Mouse (Mus musculus) right cerebral cortex, postnatal 36 days (tissue): ENCODE data around the gene Ms4a6c.
A peak's percentile ranks its signal among the peaks of the same experiment; 100 is the strongest.
"Not testable (repeated sequence)": the region's sequence is repeated elsewhere in the genome, so short reads cannot be mapped to it uniquely, and the experiment has no call there.

ENCODE experiments used
- DNase-seq, 2 experiments: peaks; one replicate each; pipeline ENCODE4 v3.0.0; 2022; ENCODE audit warnings: low spot score in 2 of 2, mixed read lengths in 1 of 2

Gene Ms4a6c

DNA sequence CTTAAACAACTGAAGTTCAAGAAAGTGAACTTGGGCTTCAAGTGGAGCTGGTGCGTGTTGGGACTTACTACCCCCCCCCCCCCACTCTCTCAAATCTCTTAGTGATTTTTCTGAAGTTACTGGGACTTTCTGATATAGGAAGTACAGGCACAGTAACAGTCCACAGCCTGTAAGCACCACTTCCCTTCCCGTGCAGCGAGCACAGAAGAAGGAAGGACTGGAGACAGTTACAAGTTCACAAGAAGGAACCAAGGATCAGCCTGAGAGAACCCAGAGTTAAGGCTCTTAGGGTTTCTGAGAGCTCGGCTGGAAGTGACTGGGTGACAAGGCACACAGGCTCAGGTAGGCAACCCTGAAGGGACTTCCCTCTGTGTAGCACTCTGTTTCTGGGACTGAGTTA, at the start of gene Ms4a6c:
Ms4a6c (plus strand) TSS at position 152 of the 400 bp plus-strand sequence.
- not testable (repeated sequence) for DNase-seq

DNA sequence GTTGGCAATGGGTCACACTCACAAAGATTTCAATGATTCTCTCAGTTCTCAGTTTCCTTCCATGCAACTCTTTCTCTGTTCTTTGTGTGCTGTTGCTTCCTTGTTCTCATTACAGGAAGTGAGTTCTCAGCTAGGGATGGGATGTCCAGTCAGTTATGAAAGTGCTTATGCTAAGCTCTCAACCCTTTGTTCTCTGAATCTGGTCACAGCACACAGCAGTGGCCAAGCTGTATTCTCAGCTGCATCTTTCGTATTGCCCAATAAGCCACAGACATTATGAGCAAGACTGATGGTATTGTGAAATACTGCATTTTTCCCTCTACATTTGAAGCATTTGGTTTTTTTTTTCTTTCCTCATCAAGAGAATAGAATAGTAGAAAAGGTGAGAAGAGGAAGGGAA, 38.0 kb upstream of the Ms4a6c start:
- not testable (repeated sequence) for DNase-seq

DNA sequence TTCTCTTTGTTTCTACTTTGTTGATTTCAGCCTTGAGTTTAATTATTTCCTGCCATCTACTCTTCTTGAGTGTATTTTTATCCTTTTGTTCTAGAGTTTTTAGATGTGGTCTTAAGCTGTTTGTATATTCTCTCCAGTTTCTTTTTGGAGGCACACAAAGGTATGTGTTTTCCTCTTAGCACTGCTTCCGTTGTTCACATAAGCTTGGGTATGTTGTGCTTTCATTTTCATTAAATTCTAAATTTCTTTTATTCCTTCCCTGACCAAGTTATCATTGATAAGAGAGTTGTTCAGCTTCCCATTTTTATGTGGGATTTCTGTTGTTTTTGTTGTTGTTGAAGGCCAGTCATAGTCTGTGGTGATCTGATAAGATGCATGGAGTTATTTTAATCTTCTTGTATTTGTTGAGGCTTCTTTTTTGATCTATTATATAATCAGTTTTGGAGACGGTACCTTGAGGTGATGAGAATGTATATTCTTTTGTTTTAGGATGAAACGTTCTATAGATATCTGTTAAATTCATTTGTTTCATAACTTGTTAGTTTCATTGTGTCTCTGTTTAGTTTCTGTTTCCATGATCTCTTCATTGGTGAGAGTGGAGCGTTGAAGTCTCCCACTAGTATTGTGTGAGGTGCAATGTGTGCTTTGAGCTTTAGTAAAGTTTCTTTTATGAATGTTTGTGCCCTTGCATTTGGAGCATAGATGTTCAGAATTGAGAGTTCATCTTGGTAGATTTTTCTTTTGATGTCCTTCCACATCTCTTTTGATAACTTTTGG, 33.9 kb upstream of the Ms4a6c start:
- no peak for DNase-seq

DNA sequence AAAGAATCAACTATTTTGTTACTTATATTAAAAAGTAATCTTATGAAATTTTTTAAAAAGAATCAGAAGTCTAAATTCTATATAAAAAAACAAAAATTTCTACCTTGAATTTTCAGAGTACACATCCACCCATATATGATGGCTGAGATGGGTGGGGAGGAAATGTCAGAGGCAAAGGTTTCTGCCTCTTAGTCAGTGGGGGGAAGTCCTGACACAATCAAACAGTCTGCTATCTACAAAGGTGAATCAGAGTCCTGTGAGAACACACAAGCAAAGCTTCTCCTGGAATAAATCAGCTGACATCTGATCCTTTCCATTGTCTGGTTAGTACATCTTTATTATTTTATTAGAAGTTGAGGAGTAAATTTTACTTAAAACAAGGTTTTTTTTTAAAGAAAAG, 25.8 kb upstream of the Ms4a6c start, which contains the start of gene Ms4a4b:
Ms4a4b (plus strand) TSS at position 216 of the 400 bp plus-strand sequence.
- DNase-seq, result no peak

DNA sequence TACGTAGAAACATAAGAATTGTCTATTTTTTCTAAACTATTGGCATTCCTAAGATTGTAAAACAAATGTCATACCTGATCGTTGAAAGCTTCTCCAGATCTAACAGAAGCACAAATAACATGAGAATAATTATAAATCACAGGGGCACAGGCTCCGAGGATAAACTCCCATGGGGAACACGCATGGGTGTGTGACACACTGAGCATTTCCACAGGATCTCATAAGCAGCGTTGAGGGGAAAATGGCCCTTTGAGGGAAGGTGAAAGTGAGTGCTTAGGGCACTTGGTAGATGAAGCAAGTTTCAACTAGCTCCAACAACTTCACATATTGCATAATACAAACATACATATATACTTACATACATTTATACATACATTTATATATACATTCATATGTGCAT, 25.2 kb upstream of the Ms4a6c start:
- DNase-seq, result no peak

DNA sequence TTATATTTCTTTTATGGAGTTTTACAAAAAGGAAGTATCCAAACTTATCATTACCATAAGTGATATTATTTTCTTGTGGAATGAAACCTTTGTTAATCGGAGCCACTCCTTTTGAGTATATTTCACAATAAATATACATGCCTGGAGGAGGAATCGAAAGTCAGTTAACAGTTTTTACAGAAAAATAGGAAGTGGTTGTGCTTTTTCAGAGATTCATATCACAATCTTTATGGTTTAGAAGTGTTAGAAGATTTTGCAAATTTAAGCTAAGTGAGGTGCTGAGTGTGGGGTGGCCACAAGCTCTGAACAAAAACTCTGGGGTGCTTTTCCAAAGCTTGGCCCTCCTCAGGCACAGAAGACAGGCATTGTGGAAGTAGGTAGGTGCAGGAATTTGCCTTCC, 21.9 kb upstream of the Ms4a6c start:
- DNase-seq, result no peak

DNA sequence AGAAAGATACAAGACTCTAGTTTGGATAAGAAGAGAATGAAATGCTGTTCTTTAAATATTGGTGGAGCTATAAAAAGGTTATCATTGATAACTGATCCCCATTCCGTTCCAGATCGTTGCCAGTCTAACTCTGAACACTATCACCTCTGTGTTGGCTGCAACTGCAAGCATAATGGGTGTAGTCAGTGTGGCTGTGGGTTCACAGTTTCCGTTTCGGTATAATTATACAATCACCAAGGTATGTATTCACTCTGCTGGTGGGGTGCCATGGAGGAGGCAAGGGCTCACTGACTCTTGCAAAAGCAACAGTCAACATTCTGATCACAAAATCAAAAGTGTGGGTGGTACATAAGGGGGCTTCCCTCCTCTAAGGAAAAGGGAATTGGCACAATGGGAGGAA, 10.1 kb upstream of the Ms4a6c start:
- not testable (repeated sequence) for DNase-seq

DNA sequence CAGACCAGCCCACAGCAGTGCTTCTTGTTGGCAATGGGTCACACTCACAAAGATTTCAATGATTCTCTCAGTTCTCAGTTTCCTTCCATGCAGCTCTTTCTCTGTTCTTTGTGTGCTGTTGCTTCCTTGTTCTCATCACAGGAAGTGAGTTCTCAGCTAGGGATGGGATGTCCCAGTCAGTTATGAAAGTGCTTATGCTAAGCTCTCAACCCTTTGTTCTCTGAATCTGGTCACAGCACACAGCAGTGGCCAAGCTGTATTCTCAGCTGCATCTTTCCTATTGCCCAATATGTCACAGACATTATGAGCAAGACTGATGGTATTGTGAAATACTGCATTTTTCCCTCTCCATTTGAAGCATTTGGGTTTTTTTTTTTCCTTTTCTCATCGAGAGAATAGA, 4.4 kb upstream of the Ms4a6c start:
- DNase-seq, result not testable (repeated sequence)

DNA sequence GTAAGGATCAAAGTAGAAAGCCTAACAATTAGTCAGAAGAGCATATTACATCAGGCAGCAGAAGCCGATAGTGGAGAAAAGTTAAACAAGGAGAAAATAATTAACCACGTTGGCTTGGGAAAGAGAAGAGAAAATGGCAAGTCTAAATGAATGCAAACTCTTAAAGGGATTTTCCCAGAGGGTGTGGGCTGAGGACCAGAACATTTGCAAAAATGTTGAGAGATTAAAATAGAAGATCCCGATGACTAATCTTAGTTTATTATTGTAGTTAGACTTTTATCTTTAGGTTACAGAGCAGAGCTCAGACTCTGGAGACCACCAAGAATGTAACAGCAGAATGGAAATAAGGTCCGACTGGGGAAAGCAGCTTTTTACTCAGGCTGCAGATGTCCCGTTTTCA, 2.7 kb upstream of the Ms4a6c start:
- DNase-seq, result no peak

DNA sequence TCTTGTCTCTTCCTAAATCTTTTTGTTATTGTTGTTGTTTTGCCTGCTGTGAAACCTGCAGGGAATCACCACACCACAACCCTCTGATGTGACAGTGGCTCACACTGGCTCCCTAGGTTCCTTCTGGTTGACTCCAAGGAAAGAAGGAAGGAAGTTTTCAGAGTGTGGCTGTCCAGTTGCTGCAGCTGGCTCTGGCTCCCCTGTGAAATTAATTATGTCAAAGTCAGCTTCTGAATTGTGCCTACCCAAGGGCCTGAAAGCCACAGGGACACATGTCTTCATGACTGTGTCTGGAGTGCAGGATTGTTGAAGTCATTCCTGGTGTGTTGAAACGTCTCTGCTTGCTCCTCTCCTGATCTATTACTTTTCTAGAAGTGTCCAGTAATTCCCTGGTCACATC, 805 bp upstream of the Ms4a6c start:
- not testable (repeated sequence) for DNase-seq

DNA sequence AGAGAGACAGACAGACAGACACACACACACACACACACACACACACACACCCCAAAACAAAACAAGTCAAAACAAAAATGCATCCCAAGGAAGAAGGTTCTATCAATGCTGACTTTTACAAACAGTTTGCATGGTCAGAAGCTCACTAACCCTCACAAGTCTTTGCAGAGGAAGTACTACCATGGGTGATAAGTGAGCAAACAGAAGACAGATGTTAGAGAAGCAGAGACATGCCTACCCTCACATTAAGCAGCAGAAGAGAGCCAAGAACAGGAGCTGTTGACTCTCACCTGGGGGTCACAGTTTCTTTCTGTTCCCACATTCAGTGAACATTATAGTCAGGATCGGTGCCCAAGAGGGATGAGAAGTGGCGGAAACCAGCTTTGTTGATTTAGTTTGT, 10.5 kb downstream of the Ms4a6c start:
- DNase-seq, result no peak

DNA sequence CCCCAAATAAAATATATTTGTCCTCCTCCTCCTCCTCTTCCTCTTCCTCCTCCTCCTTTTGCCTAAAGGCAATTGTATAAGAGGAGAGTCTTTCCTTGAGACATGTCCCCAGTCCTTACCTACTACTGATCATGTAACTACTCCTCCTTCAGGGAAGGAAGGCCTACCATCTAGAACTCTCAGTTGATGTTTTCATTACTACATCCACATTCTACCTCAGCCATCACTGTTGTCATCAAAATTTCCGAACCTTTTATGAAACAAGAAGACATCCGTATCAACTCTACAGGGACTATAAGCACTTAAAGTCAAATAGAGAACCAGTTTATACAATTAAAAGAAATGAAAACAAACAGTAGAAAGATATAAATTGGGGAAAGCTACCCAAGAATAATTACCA, 13.5 kb downstream of the Ms4a6c start:
- DNase-seq, result no peak

DNA sequence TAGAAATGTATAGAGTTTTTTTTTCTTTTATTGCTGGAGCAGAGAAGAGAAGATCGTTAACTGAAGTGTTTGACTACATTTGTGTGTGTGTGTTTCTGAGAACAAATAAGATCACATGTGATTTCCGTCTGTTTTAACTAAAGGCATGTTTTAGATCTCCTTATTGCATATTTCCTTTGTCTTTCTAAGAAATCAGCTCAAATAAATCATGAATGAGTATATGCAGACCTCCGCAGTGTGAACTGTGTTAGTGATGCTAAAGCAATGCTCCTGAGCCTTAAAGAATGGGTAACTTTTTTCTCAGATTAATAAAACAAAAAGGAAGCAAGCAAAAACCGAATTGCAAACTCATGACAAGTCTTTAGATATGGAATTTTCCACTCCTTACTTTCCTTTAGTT, 14.8 kb downstream of the Ms4a6c start:
- DNase-seq, result no peak

DNA sequence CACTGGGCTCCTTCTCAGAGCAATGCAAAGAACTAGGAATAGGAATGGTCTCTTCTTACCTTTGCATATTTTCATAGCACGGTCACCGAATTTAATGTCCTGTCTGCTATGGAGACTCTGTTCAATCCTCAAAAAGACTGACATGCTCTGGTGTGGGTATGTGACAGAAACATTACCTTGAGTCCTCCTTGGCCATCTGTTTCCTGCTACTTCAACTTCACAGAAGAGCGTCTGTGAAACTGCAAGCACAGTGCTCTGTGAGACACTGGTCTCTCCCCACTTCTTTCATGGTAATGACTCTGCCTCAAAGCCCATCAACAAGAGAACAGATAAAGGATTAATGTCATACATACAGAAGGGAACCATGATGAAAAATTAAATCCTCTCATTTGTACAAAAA, 15.2 kb downstream of the Ms4a6c start:
- DNase-seq, result no peak

DNA sequence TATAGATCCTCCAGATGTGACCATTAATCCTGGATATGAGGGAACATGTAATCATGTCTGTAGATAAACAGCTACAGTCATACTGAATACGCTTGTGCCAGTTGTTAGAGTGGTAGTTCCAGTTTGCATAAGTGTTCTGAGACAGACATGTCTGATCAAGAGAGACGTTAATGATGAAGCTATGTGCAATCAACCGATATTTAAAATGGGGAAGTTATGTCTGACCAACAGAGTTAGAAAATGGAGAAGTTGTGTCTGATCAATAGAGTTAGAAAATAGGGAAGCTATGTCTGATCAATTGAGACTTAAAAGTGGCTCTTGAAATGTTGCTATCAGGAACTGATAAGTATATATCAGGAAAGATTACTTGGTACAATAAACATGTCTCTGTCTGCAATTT, 16.1 kb downstream of the Ms4a6c start:
- no peak for DNase-seq

DNA sequence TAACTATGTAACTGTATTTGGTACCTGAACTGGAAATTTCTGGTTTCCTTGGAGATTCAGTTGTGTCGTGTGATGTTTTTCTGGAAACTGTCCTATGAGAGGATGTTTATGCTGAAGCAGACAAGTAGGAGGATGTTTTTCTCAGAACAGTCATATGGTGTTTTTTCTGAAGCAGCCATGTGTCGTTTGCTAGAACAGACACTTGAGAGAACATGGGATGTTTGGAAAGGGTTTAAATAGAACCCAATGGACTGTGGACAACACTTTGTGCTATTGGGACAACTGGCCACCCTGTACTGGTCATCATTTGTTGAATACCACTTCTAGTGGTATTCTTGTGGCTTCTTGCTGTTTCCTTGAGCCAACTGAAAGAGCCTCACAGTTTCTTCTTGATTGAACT, 16.6 kb downstream of the Ms4a6c start, which contains the start of gene Gm8369:
Gm8369 (plus strand) TSS at position 193 of the 400 bp plus-strand sequence.
- DNase-seq, result peak; percentile 3 to 40

DNA sequence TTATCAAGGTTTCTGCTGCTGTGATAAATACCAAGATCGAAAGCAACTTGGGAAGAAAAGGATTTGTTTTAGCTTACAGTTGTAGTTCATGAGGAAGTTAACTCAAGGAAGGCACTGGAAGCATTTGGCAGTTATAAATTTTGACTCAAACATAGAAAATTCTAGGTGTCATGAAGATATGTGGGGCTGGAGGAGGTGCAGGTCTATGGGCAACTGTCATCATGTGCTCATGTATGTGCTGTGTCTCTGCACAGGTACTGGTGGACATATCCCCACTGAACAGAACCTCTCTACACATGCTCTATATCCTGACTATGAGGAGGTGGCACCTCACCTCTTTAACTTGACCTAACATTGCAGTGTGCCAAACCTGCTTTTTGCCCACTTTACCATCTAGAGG, 17.4 kb downstream of the Ms4a6c start:
- no peak for DNase-seq

DNA sequence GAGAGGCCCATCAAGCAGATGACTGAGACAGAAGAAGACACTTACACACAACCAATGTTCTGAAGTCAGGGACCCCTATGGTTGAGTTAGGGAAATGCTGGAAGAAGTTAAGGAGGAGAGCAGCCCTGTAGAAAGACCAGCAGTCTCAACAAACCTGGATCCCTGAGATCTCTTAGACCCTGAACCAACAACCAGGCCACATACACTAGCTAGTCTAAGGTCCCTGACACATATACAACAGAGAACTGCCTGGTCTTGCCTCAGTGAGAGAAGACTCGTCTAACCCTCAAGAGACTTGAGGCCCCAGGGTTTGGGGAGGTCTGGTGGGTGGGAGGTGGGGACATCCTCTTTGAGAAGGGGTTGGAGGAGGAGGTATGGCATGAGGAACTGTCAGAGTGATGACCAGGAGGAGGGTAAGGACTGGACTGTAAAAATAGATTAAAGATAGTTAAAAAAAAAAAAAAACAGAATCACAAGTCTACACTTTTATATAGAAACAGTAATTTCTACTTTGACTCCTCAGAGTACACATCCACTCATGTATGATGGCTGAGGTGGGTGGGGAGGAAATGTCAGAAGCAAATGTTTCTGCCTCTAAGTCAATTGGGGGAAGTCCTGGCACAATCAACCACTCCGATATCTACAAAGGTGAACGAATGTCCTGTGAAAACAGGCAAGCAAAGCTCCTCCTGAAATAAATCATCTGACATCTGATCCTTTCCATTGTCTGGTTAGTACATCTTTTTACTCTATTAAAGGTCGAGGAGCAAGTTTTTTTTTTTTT, 22.4 kb downstream of the Ms4a6c start:
- no peak for DNase-seq

DNA sequence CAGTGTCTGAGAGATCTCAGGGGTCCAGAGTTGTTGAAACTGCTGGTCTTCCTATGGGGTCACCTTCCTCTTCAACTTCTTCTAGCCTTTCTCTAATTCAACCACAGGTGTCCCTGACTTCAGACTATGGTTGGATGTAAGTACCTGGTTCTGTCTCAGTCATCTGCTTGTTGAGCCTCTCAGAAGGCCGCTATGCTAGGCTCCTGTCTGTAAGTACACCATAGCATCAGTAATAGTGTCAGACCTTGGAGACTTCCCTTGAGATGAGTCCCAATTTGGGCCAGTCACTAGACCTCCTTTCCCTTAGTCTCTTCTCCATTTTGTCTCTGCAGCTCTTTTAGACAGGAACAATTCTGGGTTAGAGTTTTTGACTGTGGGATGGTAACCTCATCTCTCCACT, 23.5 kb downstream of the Ms4a6c start:
- no peak for DNase-seq

DNA sequence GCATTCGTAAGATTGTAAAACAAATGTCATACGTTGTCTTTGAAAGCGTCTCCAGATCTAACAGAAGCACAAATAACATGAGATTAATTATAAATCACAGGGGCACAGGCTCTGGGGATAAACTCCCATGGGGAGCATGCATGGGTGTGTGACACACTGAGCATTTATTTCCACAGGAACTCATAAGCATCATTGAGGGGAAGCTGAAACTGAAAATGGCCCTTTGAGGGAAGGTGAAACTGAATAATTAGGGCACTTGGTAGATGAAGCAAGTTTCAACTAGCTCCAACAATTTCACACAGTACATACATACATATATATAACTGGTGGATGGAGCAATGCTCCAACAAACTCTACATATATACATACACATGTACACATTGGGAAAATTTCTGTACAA, 25.4 kb downstream of the Ms4a6c start:
- no peak for DNase-seq

DNA sequence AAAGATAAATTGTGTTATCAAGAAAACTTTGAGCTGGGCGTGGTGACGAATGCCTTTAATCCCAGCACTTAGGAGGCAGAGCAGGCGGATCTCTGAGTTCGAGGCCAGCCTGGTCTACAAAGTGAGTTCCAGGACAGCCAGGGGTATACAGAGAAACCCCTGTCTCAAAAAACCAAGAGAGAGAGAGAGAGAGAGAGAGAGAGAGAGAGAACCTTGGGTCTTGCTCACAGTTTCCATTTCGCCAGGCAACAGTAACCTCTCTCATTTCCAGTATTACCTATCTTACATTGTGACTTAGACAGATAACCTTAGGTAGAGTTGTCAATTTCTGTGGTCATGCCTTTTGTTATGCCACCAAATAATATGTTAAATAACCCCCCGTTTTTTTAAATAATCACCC, 27.2 kb downstream of the Ms4a6c start:
- DNase-seq, result no peak

DNA sequence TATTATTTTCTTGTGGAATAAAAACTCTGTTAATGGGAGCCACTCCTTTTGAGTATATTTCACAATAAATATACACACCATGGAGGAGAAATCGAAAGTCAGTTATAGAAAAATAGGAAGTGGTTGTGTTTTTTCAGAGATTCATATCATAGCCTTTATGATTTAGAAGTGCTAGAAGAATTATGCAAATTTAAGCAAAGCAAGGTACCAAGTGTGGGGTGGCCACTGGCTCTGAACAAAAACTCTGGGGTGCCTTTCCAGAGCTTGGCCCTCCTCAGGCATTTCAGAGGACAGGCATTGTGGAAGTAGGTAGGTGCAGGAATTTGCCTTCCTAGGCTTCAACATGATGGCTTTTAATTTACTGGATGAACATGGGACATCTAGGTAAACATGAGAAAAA, 28.1 kb downstream of the Ms4a6c start:
- DNase-seq, result not testable (repeated sequence)

DNA sequence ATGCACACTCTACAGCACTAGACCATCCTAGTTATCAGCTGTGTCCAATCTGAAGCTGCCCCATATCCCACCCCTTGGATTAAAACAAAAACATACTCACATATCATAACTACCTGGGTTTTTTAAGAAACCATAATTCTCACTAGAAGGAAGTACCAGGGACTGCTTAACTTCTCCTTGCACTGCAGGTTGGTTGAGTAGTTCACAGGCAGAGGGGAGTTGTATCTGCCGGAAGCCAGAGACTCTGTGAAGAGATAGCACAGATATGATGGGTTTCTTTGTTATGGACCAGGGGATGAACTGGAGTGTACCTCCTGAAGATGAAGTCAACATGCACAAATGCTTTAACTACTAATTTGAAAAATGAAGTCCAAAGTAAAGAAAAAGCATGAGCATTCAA, 31.6 kb downstream of the Ms4a6c start:
- DNase-seq, result no peak
